Mouse (Mus musculus): Measurements from ENCODE around the gene Zfp1.

GRCm38 (mm10) chr8:111681153-111681552, 38.0 kb downstream of the Zfp1 start:
- TF ChIP-seq CTCF (IDR thresholded peaks at IDR 0.05; ENCODE audit: borderline replicate concordance, control insufficient read depth, extremely low read depth, insufficient read depth, low read length, poor library complexity) (no peak), POLR2A (IDR thresholded peaks at IDR 0.05; ENCODE audit: control insufficient read depth, extremely low read depth, insufficient read depth, low read length, poor library complexity) (no peak)
